Mouse (Mus musculus): ENCODE results near the gene Phf21a. TPM values are rescaled to one million over a fixed set of nuclear protein-coding genes. Genes with fewer than 3 reads are reported as not detected.

Gene Phf21a
- total and polyA plus RNA-seq, 2 experiments from 2014 or later: 34.4 to 146 TPM

DNA sequence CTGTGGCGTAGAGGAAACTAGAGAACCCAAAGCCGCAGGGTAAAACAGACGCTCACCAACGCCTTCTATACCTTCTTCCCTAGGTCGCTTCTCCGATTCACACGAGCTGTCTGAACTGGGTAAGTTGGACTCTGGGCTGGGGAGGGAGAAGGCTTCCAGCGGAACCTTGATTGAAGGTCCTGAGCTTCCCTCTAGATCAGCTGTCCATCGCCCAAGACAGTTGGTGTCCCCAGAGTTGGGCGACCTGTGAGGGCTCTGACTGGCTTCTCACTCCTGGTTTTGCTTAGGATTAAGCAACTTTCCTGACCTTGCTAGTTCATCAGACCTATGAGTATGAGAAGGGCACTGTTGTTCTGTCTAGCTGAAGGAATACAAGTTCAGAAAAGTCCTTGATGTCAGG is 282.9 kb downstream of the Phf21a start:
- DNase-seq (no peak), ATAC-seq (no peak)
- Histone ChIP-seq H3K9me3 (ENCODE audit: low read length) (no peaks in the 10 kb centered on the region), H3K4me3 (ENCODE audit: low read depth, low read length) (peak overlapping the region; percentile 70), H3K27me3 (ENCODE audit: insufficient read depth, low read length) (no peaks in the 10 kb centered on the region; the same call in 1 of the 2 replicates), H3K4me2 (ENCODE audit: low read depth) (peak overlapping the region; percentile 93), H3K4me1 (ENCODE audit: insufficient read depth) (peaks cover 23% of the 10 kb centered on the region), H3K36me3 (ENCODE audit: insufficient read depth) (peaks cover 31% of the 10 kb centered on the region), H3K9ac (peak overlapping the region; percentile 75), H3K27ac (ENCODE audit: low read depth, low read length) (peak overlapping the region; percentile 80)
- WGBS: 12% methylated on average over 10 of the region's 10 CpGs
- TF ChIP-seq CTCF (IDR thresholded peaks at IDR 0.05; ENCODE audit: low read depth): no peak

DNA sequence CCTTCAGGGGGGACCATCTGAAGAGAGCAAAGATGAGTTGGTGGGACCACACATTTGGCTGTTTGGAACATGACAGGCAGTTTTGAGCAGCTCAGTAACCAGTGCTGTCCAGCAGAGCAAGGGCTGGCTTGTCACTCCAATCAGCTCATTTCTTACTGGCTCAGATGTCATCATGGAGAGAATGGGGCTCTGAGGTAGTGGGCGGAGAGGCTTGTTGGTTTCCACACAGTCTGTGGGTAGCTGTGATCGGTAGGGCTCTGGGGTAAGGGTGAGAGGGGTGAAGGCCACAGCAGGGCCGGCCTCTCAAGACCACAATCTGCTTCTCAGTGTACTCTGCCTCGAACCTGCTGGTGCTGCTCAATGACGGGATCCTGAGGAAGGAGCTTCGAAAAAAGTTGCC is 283.4 kb downstream of the Phf21a start:
- H3K4me3 ChIP-seq (ENCODE audit: low read depth, low read length): peak overlapping the region; percentile 70; the same call in 1 of the 2 replicates
- DNase-seq: no peak
- 86% methylated on average over 6 of the region's 6 CpGs for WGBS
- peaks cover 36% of the 10 kb centered on the region for H3K36me3 ChIP-seq (ENCODE audit: insufficient read depth)
- H3K4me1 ChIP-seq (ENCODE audit: insufficient read depth): peaks cover 23% of the 10 kb centered on the region
- ATAC-seq: no peak
- no peaks in the 10 kb centered on the region for H3K9me3 ChIP-seq (ENCODE audit: low read length)
- H3K4me2 ChIP-seq (ENCODE audit: low read depth): peak overlapping the region; percentile 93; the same call in 1 of the 2 replicates
- TF ChIP-seq CTCF (IDR thresholded peaks at IDR 0.05; ENCODE audit: low read depth): no peak
- H3K27me3 ChIP-seq (ENCODE audit: insufficient read depth, low read length): no peaks in the 10 kb centered on the region; the same call in 1 of the 2 replicates
- peak overlapping the region; percentile 75; the same call in 1 of the 2 replicates for H3K9ac ChIP-seq
- H3K27ac ChIP-seq (ENCODE audit: low read depth, low read length): no peak overlapping the region

DNA sequence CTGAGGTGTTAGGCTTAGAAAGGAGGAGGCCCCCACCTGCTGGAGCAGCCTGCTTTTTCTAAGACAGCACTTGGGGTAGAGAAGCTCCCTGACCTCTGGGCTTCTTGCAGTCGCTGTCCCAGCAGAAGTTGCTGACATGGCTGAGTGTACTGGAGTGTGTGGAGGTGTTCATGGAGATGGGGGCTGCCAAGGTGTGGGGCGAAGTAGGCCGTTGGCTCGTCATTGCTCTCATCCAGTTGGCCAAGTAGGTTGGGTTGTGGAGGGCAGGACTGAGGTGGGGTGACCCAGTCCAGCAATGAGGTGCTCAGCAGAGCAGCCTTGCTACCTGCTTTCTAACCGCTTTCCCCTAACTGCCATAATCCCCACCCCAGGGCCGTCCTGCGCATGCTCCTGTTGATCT is 284.4 kb downstream of the Phf21a start:
- no peak overlapping the region for H3K27ac ChIP-seq (ENCODE audit: low read depth, low read length)
- no peak for ATAC-seq
- no peaks in the 10 kb centered on the region for H3K9me3 ChIP-seq (ENCODE audit: low read length)
- peaks cover 14% of the 10 kb centered on the region for H3K4me1 ChIP-seq (ENCODE audit: insufficient read depth)
- no peak for DNase-seq
- WGBS: 90% methylated on average over 7 of the region's 7 CpGs
- no peak for TF ChIP-seq CTCF (IDR thresholded peaks at IDR 0.05; ENCODE audit: low read depth)
- no peaks in the 10 kb centered on the region for H3K27me3 ChIP-seq (ENCODE audit: insufficient read depth, low read length)
- H3K36me3 ChIP-seq (ENCODE audit: insufficient read depth): peaks cover 46% of the 10 kb centered on the region
- H3K4me3 ChIP-seq (ENCODE audit: low read depth, low read length): no peak overlapping the region
- H3K4me2 ChIP-seq (ENCODE audit: low read depth): no peak overlapping the region
- H3K9ac ChIP-seq: no peak overlapping the region

DNA sequence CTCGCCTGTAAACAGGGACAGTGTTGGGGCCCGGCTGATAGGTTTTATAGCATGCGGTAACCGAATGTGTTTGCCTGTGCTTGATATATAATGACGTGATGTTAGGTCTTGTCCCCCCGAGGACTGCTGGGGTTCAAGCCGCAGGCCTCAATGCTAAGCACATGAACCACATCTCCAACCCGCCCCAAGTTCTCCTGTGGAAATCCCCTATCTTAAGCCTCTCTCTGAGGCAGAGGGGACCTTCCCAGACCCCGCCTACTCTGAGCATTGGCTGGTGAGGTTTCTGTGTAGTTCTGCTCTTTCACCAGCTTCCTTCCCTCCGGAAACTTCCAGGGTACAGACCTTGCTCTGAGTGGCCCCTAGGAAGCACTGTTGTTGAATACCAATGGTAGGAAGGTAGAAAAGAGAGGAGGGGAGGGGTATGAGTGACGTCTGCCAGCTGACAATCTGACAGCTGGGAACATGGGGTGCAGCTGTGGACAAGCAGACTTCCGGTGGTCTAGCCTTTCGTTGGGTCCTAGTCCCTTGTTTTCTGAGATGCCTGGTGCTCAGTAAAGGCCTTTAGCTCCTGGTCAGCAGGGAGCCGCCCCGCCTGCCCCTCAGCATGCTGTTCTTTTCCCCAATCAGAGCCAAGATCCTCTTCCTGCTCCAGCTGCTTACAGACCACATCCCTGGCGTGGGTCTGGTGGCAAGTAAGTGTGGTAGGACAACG is 287.0 kb downstream of the Phf21a start:
- no peak for TF ChIP-seq CTCF (IDR thresholded peaks at IDR 0.05; ENCODE audit: low read depth)
- 82% methylated on average over 17 of the region's 17 CpGs for WGBS
- no peak overlapping the region for H3K27ac ChIP-seq (ENCODE audit: low read depth, low read length)
- H3K4me3 ChIP-seq (ENCODE audit: low read depth, low read length): no peak overlapping the region
- H3K4me1 ChIP-seq (ENCODE audit: insufficient read depth): peaks cover 6% of the 10 kb centered on the region
- H3K36me3 ChIP-seq (ENCODE audit: insufficient read depth): peaks cover 70% of the 10 kb centered on the region
- no peaks in the 10 kb centered on the region for H3K27me3 ChIP-seq (ENCODE audit: insufficient read depth, low read length)
- ATAC-seq: no peak
- no peak overlapping the region for H3K9ac ChIP-seq
- no peak for DNase-seq
- H3K9me3 ChIP-seq (ENCODE audit: low read length): no peaks in the 10 kb centered on the region
- no peak overlapping the region for H3K4me2 ChIP-seq (ENCODE audit: low read depth)

DNA sequence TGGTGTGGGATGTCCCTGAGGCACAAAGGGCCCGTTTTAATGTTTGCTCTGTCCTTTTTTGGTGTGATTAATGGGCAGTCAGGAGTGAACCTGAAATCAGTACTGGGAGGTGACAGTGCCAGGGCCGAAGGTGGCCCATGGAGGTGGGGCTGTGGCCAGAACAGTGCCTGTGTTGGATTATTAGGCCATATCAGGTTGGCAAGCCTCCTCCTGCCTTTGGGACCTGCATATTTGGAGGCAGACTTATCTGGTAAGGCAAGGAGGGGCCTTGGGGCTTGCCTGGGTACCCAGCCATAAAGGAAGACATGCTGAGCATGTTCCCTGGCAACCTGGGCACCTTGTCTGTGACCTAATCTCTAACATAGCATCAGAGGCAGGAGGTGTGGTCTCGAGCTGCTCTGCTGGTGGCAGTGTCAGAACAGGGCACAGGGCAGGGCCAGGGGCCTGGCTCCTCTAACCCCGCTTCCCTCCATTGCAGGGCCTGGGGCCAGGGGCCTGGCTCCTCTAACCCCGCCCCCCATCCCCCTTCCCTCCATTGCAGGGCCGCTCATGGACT is 287.7 kb downstream of the Phf21a start:
- no peak overlapping the region for H3K9ac ChIP-seq
- H3K36me3 ChIP-seq (ENCODE audit: insufficient read depth): peaks cover 77% of the 10 kb centered on the region
- H3K27ac ChIP-seq (ENCODE audit: low read depth, low read length): no peak overlapping the region
- H3K27me3 ChIP-seq (ENCODE audit: insufficient read depth, low read length): no peaks in the 10 kb centered on the region
- no peaks in the 10 kb centered on the region for H3K9me3 ChIP-seq (ENCODE audit: low read length)
- H3K4me3 ChIP-seq (ENCODE audit: low read depth, low read length): no peak overlapping the region
- H3K4me1 ChIP-seq (ENCODE audit: insufficient read depth): peaks cover 6% of the 10 kb centered on the region
- TF ChIP-seq CTCF (IDR thresholded peaks at IDR 0.05; ENCODE audit: low read depth): no peak
- WGBS: 76% methylated on average over 6 of the region's 6 CpGs
- H3K4me2 ChIP-seq (ENCODE audit: low read depth): no peak overlapping the region
- ATAC-seq (no peak), DNase-seq (no peak)

DNA sequence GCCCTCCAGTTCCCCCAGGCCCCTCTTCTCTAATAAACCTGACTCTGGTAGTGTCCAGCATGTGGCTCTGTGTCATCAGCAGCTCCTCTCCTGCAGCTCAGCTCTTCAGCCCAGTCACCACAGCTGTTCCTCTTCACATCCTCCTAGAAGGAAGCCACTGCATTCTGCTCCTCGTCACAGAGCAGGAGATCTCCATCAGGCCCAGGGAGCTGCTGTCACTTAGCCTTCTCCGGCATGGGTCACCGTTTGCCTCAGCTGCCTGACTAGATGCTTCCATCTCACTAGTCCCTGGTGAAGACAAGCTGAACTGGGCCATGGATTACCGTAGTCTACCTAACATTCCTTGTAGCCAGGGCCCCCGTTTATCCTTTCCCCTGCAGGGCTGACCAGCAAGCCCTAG is 288.2 kb downstream of the Phf21a start:
- TF ChIP-seq CTCF (IDR thresholded peaks at IDR 0.05; ENCODE audit: low read depth): no peak
- 86% methylated on average over 5 of the region's 5 CpGs for WGBS
- no peak for ATAC-seq
- Histone ChIP-seq H3K9ac (no peak overlapping the region), H3K27me3 (ENCODE audit: insufficient read depth, low read length) (no peaks in the 10 kb centered on the region), H3K4me1 (ENCODE audit: insufficient read depth) (peaks cover 1% of the 10 kb centered on the region), H3K9me3 (ENCODE audit: low read length) (no peaks in the 10 kb centered on the region), H3K27ac (ENCODE audit: low read depth, low read length) (no peak overlapping the region), H3K4me3 (ENCODE audit: low read depth, low read length) (no peak overlapping the region), H3K36me3 (ENCODE audit: insufficient read depth) (peaks cover 82% of the 10 kb centered on the region), H3K4me2 (ENCODE audit: low read depth) (no peak overlapping the region)
- DNase-seq: no peak

DNA sequence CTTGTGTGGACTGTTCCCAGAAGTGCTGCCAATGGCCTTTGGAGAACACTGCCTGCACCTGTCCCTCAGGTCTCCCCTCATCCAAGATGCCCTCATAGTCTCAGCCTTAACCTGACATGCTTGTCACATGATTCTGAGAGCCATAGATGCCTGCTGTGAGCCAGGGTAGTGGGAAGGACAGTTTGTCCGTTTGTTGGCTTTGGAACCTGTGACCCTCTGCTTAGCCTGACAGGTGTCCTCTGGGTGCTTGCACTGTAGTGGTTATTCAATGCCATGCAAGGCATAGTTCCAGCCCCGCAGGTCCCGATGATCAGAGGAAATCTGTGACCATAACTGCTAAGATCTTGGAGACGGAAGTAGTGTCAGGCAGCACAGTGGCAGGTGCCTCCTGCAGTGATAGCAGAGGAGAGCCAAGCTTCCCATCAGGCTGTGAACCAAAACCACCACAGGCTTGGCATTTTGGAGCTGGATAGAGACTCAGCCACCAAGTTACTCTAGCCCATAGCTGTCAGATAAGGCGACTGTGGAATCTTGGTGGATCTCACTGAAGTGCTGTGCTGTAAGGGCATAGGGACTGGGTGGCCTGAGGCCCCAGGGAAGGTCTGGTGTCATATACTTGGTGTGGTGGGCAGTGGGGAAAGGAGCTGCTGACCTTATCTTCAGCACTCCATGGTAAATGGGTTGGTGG is 289.1 kb downstream of the Phf21a start, which contains the start of gene 1700029I15Rik:
Gene 1700029I15Rik (plus strand): TSS at position 638 of the 688 bp plus-strand sequence.
- H3K9me3 ChIP-seq (ENCODE audit: low read length): no peaks in the 10 kb centered on the region
- no peak for DNase-seq
- no peak for ATAC-seq
- no peak within 1 kb of the TSS for H3K4me2 ChIP-seq (ENCODE audit: low read depth)
- no peaks in the 10 kb centered on the region for H3K4me1 ChIP-seq (ENCODE audit: insufficient read depth)
- 80% methylated on average over 5 of the region's 5 CpGs for WGBS
- no peak within 1 kb of the TSS for H3K4me3 ChIP-seq (ENCODE audit: low read depth, low read length)
- H3K27ac ChIP-seq (ENCODE audit: low read depth, low read length): no peak within 1 kb of the TSS
- no peak within 1 kb of the TSS for H3K9ac ChIP-seq
- peaks cover 91% of the 10 kb centered on the region for H3K36me3 ChIP-seq (ENCODE audit: insufficient read depth)
- TF ChIP-seq CTCF (IDR thresholded peaks at IDR 0.05; ENCODE audit: low read depth): no peak
- no peaks in the 10 kb centered on the region for H3K27me3 ChIP-seq (ENCODE audit: insufficient read depth, low read length)
